Mouse (Mus musculus): Measurements from ENCODE around the gene Tmed8.

GRCm38 (mm10) chr12:87175194-87175946 lies 24.9 kb downstream of the Tmed8 start:
- TF ChIP-seq POLR2A (IDR thresholded peaks at IDR 0.05; ENCODE audit: borderline replicate concordance, low read depth, low read length) = no peak
- TF ChIP-seq CTCF (IDR thresholded peaks at IDR 0.05; ENCODE audit: low read depth, low read length) = no peak
